Mouse (Mus musculus) ES-Bruce4 (cell line): ENCODE results near the gene Hs3st1.

Experiments
- CTCF ChIP-seq: IDR thresholded peaks from one replicate; pipeline ENCODE4 v1.8.1; 2011; ENCODE audit warnings: low read depth, low read length
- POLR2A ChIP-seq: IDR thresholded peaks from one replicate; pipeline ENCODE4 v1.8.1; 2011; ENCODE audit warnings: low read length; ENCODE audit not compliant: insufficient read depth

DNA sequence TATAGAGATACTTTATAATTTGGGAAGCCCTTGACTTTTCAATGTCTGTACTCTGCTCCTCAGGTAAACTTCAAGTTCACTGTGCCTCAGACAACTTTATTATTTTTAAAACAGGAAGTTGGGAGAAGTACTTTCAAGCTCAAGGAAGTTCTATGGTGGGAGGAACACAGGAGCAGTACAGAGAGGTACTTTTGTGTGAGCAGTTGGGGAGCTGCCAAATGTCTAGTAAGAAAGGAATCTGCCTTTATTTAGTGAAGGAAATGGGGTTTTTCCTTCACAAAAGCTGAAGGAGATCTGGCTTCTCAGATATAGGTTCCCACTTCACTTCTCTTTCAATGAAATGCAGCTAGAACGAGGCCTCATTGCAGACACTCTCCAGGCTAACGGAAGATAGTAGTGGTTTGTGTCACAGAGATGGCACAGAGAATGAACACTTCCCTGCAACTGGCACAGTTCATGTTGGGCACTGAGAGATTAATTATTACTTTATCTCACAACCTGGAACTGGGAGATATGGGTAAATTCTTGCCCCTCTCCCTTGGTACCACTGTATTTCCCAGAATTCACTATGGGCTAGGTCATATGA, 3.7 kb upstream of the Hs3st1 start:
- TF ChIP-seq CTCF (no peak), POLR2A (no peak)
